Mouse (Mus musculus) CH12.LX (cell line): ENCODE measurements at regions not wholly inside any gene's neighbourhood (a gene's known extent, or its start where the extent isn't known, plus 50 kb on each side); places are given as distances from the start of the nearest gene placed in this dataset.

Experiments used
- DNase-seq: peaks from one replicate; pipeline ENCODE4 v3.0.0-alpha.2; 2013; ENCODE audit errors: extremely low read depth
- H3K27ac ChIP-seq: 2 replicates; pipeline ENCODE4 v1.5.1; 2012; ENCODE audit warnings: low read depth, mild to moderate bottlenecking, control low read depth, moderate library complexity; ENCODE audit not compliant: insufficient read depth
- H3K27me3 ChIP-seq: replicated peaks from 2 replicates; pipeline ENCODE3; 2012; ENCODE audit warnings: inconsistent platforms
- H3K36me3 ChIP-seq, 2 experiments: replicated peaks in 1 of 2; 2 replicates each; pipeline versions ENCODE3 to v1.6.1; 2012; ENCODE audit warnings: inconsistent platforms in 1 of 2, low read length in 1 of 2, mild to moderate bottlenecking in 1 of 2, mixed read lengths in 1 of 2, moderate library complexity in 1 of 2; ENCODE audit not compliant: control insufficient read depth in 1 of 2, insufficient read depth in 1 of 2
- H3K4me1 ChIP-seq, 2 experiments: 2 replicates each; pipeline ENCODE4 v1.6.1; 2012; ENCODE audit warnings: inconsistent platforms in 1 of 2, moderate library complexity in 1 of 2; ENCODE audit not compliant: insufficient read depth in 2 of 2, control insufficient read depth in 1 of 2
- H3K4me2 ChIP-seq: 2 replicates; pipeline ENCODE4 v1.6.1; 2012; ENCODE audit warnings: low read depth, mild to moderate bottlenecking, control low read depth; ENCODE audit not compliant: poor library complexity, insufficient read depth, severe bottlenecking
- H3K4me3 ChIP-seq, 3 experiments: fragments of 150-350 bp in 1 of 3; sonication (generic) in 1 of 3; replicated peaks in 1 of 3; 2 replicates each; pipeline versions ENCODE3 to v1.5.1; 2011 to 2012; ENCODE audit warnings: low read depth in 2 of 3, low read length in 2 of 3, mild to moderate bottlenecking in 2 of 3, moderate library complexity in 2 of 3, control low read depth in 1 of 3, improper control_type of control experiment in 1 of 3, inconsistent platforms in 1 of 3, mixed read lengths in 1 of 3; ENCODE audit not compliant: poor library complexity in 1 of 3
- H3K79me2 ChIP-seq: replicated peaks from 2 replicates; pipeline ENCODE4 v1.6.1; 2012; ENCODE audit warnings: mild to moderate bottlenecking, moderate library complexity; ENCODE audit not compliant: control insufficient read depth, poor library complexity, insufficient read depth, severe bottlenecking; ENCODE audit errors: extremely low read depth
- H3K9ac ChIP-seq: 2 replicates; pipeline ENCODE4 v1.6.1; 2012; ENCODE audit warnings: low read depth, mild to moderate bottlenecking, control low read depth, moderate library complexity; ENCODE audit not compliant: insufficient read depth
- H3K9me3 ChIP-seq: replicated peaks from 2 replicates; pipeline ENCODE3; 2012; ENCODE audit warnings: low read length, inconsistent platforms, mixed read lengths
- BHLHE40 ChIP-seq: IDR thresholded peaks from 2 replicates; pipeline ENCODE4 v1.6.1; 2011; ENCODE audit warnings: mild to moderate bottlenecking, low read depth, low read length, improper control_type of control experiment
- CHD1 ChIP-seq: IDR thresholded peaks from 2 replicates; pipeline ENCODE4 v1.6.1; 2012; ENCODE audit warnings: low read depth, low read length, improper control_type of control experiment, inconsistent platforms
- CHD2 ChIP-seq: IDR thresholded peaks from 2 replicates; pipeline ENCODE4 v1.6.1; 2011; ENCODE audit warnings: low read length, improper control_type of control experiment
- E2F4 ChIP-seq: IDR thresholded peaks from 2 replicates; pipeline ENCODE4 v1.6.1; 2011; ENCODE audit warnings: low read depth, low read length, improper control_type of control experiment; ENCODE audit not compliant: insufficient replicate concordance
- GABPA ChIP-seq: IDR thresholded peaks from 2 replicates; pipeline ENCODE4 v1.6.1; 2012; ENCODE audit warnings: low read depth, low read length, improper control_type of control experiment, inconsistent platforms; ENCODE audit not compliant: insufficient replicate concordance
- HCFC1 ChIP-seq: IDR thresholded peaks from 2 replicates; pipeline ENCODE4 v1.6.1; 2012; ENCODE audit warnings: low read depth, mild to moderate bottlenecking, inconsistent platforms, low read length, improper control_type of control experiment
- IRF4 ChIP-seq: IDR thresholded peaks from 2 replicates; pipeline ENCODE4 v1.6.1; 2014; ENCODE audit warnings: low read depth, mild to moderate bottlenecking, inconsistent platforms, low read length, improper control_type of control experiment
- JUN ChIP-seq: IDR thresholded peaks from 2 replicates; pipeline ENCODE4 v1.6.1; 2011; ENCODE audit warnings: low read depth, mild to moderate bottlenecking, low read length, improper control_type of control experiment, moderate library complexity; ENCODE audit not compliant: insufficient read depth
- JUND ChIP-seq: conservative IDR thresholded peaks from 2 replicates; pipeline ENCODE4 v1.6.1; 2011; ENCODE audit warnings: low read depth, low read length, improper control_type of control experiment
- MAFK ChIP-seq: IDR thresholded peaks from 2 replicates; pipeline ENCODE4 v1.6.1; 2011; ENCODE audit warnings: low read length, improper control_type of control experiment; ENCODE audit not compliant: insufficient replicate concordance
- MAX ChIP-seq: IDR thresholded peaks from 2 replicates; pipeline ENCODE4 v1.6.1; 2011; ENCODE audit warnings: low read length, improper control_type of control experiment
- MAZ ChIP-seq: IDR thresholded peaks from 2 replicates; pipeline ENCODE4 v1.6.1; 2012; ENCODE audit warnings: low read depth, mild to moderate bottlenecking, inconsistent platforms, low read length, improper control_type of control experiment, moderate library complexity
- MEF2A ChIP-seq: IDR thresholded peaks from 2 replicates; pipeline ENCODE4 v1.6.1; 2014; ENCODE audit warnings: low read depth, mild to moderate bottlenecking, inconsistent platforms, low read length, improper control_type of control experiment, borderline replicate concordance
- NRF1 ChIP-seq: IDR thresholded peaks from 2 replicates; pipeline ENCODE4 v1.6.1; 2014; ENCODE audit warnings: low read depth, mild to moderate bottlenecking, inconsistent platforms, low read length, improper control_type of control experiment, moderate library complexity
- PAX5 ChIP-seq: IDR thresholded peaks from 2 replicates; pipeline ENCODE4 v1.6.1; 2012; ENCODE audit warnings: low read length, inconsistent platforms, mixed read lengths
- POLR2A ChIP-seq: IDR thresholded peaks from 2 replicates; pipeline ENCODE4 v1.6.1; 2011; ENCODE audit warnings: low read depth, mild to moderate bottlenecking, improper control_type of control experiment, low read length
- RAD21 ChIP-seq: IDR thresholded peaks from 2 replicates; pipeline ENCODE4 v1.6.1; 2011; ENCODE audit warnings: low read depth, mild to moderate bottlenecking, low read length, improper control_type of control experiment, moderate library complexity
- SIN3A ChIP-seq: IDR thresholded peaks from 2 replicates; pipeline ENCODE4 v1.6.1; 2012; ENCODE audit warnings: low read length, improper control_type of control experiment, inconsistent platforms
- TCF12 ChIP-seq: IDR thresholded peaks from 2 replicates; pipeline ENCODE4 v1.6.1; 2014; ENCODE audit warnings: low read depth, mild to moderate bottlenecking, inconsistent platforms, low read length, improper control_type of control experiment
- USF2 ChIP-seq: conservative IDR thresholded peaks from 2 replicates; pipeline ENCODE4 v1.6.1; 2011; ENCODE audit warnings: low read depth, low read length, improper control_type of control experiment
- ZNF384 ChIP-seq: IDR thresholded peaks from 2 replicates; pipeline ENCODE4 v1.6.1; 2012; ENCODE audit warnings: low read depth, low read length, improper control_type of control experiment, inconsistent platforms
- dilution Hi-C: fragments of 300-500 bp; cut with MboI; formaldehyde crosslinking; loops from 2 replicates; pipeline ENCODE4 v1.14.3; 2020; ENCODE audit warnings: low sequenced_read_pairs; ENCODE audit not compliant: extremely low pct_unique_long_range_greater_than_20kb, extremely low pct_ligation_motif_present
- in situ Hi-C: fragments of 300-500 bp; cut with MboI; formaldehyde crosslinking; loops from 3 replicates; pipeline ENCODE4 v1.14.3; 2019; ENCODE audit warnings: low sequenced_read_pairs, low pct_ligation_motif_present, low pct_unique_long_range_greater_than_20kb, mixed read lengths

- H3K4me1 ChIP-seq = peaks cover 0 to 16% of the 10 kb centered on the region in 2 experiments; a peak in 2 of 4 replicates
- H3K27me3 ChIP-seq = no peaks in the 10 kb centered on the region
- H3K36me3 ChIP-seq = no peaks in the 10 kb centered on the region
- H3K9me3 ChIP-seq = peaks cover 2% of the 10 kb centered on the region
- H3K79me2 ChIP-seq = no peaks in the 10 kb centered on the region
- H3K4me3 ChIP-seq = no peak overlapping the region
- no peak for DNase-seq
- no peak for TF ChIP-seq ZNF384
- no peak for TF ChIP-seq GABPA
- TF ChIP-seq MAZ = no peak
- no peak for TF ChIP-seq IRF4
- TF ChIP-seq SIN3A = no peak
- no peak for TF ChIP-seq USF2
- TF ChIP-seq, all 38 proteins: peak for 0
- no peak overlapping the region for H3K4me2 ChIP-seq
- in situ Hi-C loops (no loop called here), dilution Hi-C loops (no loop called here)
- H3K27ac ChIP-seq = no peak overlapping the region
- H3K9ac ChIP-seq = no peak overlapping the region
These were observed 108.9 kb upstream of the 1700056E22Rik start for GRCm38 (mm10) chr1:184142974-184143373.

DNA sequence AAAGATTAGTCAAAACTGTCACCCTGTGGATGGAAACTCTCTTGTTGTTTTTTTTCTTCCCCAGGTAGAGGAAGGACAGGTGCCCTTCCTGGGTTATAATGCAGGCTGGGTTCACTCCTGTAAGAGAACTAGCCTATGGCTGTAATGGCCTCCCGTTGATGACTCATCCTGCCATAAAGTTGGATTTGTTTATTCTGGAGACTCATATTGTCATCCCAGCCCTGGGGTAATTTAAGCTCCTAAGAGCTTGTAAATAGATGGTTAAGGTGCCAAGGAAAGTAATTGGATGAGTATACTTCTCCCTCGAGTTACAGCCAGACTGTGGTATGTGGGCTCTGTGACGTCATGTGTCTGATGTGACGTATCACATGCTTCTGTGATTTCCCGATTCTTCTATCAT, 106.4 kb upstream of the 1700056E22Rik start:
- in situ Hi-C loops (no loop called here), dilution Hi-C loops (no loop called here)
- DNase-seq = no peak
- TF ChIP-seq HCFC1 (no peak), JUN (no peak), MAX (no peak), BHLHE40 (no peak), USF2 (no peak), MAFK (no peak), NRF1 (no peak), TCF12 (no peak), JUND (no peak), PAX5 (no peak), RAD21 (no peak), POLR2A (no peak), CHD2 (no peak), CHD1 (no peak), MEF2A (no peak), E2F4 (no peak)
- H3K36me3 ChIP-seq = no peaks in the 10 kb centered on the region
- no peaks in the 10 kb centered on the region for H3K9me3 ChIP-seq
- H3K4me2 ChIP-seq = no peak overlapping the region
- no peak overlapping the region for H3K27ac ChIP-seq
- no peak overlapping the region for H3K9ac ChIP-seq
- no peaks in the 10 kb centered on the region for H3K27me3 ChIP-seq
- H3K79me2 ChIP-seq = no peaks in the 10 kb centered on the region
- peaks cover 0 to 17% of the 10 kb centered on the region in 2 experiments; a peak in 2 of 4 replicates for H3K4me1 ChIP-seq
- H3K4me3 ChIP-seq = no peak overlapping the region
